Mouse (Mus musculus): ENCODE data around the gene Ms4a1. TPM values are rescaled to one million over a fixed set of nuclear protein-coding genes. Genes with fewer than 3 reads are reported as not detected.

The Ms4a1 gene
- polyA plus RNA-seq (2017; shearing (Covaris generic)): 1 to 10 TPM; 4.1 to 7.3 TPM

GRCm38 (mm10) chr19:11266052-11266845 lies at the start of gene Ms4a1:
Gene Ms4a1, minus strand, starts transcription at chr19:11266241.

GRCm38 (mm10) chr19:11314354-11314753 lies 48.3 kb upstream of the Ms4a1 start, which contains the start of gene Ms4a14:
Gene Ms4a14, minus strand, starts transcription at chr19:11314454.

GRCm38 (mm10) chr19:11283773-11284172 lies 17.7 kb upstream of the Ms4a1 start, which contains the start of gene Ms4a5:
Gene Ms4a5, minus strand, starts transcription at chr19:11283873.

GRCm38 (mm10) chr19:11232348-11232747 lies 33.7 kb downstream of the Ms4a1 start, which contains the start of gene Ms4a12:
Gene Ms4a12, minus strand, starts transcription at chr19:11232448.

Other genes with a start within 250 kb of the Ms4a1 start
- gene Ms4a18, start 248.2 kb downstream of the Ms4a1 start, polyA plus RNA-seq (2017; shearing (Covaris generic)): not detected
- 1 to 10 TPM in 1 of 2 experiments, under 1 TPM in 1; 0.18 to 5.1 TPM for gene Ms4a8a, start 185.1 kb downstream of the Ms4a1 start, polyA plus RNA-seq (2017; shearing (Covaris generic))
- not detected for gene 1700017D01Rik, start 135.4 kb downstream of the Ms4a1 start, polyA plus RNA-seq (2017; shearing (Covaris generic))
- gene 1700025F22Rik, start 100.9 kb downstream of the Ms4a1 start, polyA plus RNA-seq (2017; shearing (Covaris generic)): not detected
- not detected for gene Ms4a13, start 69.5 kb downstream of the Ms4a1 start, polyA plus RNA-seq (2017; shearing (Covaris generic))
- not detected for gene Ms4a12, start 33.8 kb downstream of the Ms4a1 start, polyA plus RNA-seq (2017; shearing (Covaris generic))
- gene Ms4a5, start 17.6 kb upstream of the Ms4a1 start, polyA plus RNA-seq (2017; shearing (Covaris generic)): not detected
- under 1 TPM in 1 of 2 experiments, not detected in 1; 0.28 TPM for gene Ms4a14, start 48.2 kb upstream of the Ms4a1 start, polyA plus RNA-seq (2017; shearing (Covaris generic))
- 1 to 10 TPM in 1 of 2 experiments, under 1 TPM in 1; 0.95 to 4.4 TPM for gene Ms4a7, start 69.9 kb upstream of the Ms4a1 start, polyA plus RNA-seq (2017; shearing (Covaris generic))
- gene Ms4a4a, start 109.3 kb upstream of the Ms4a1 start, polyA plus RNA-seq (2017; shearing (Covaris generic)): 1 to 10 TPM in 1 of 2 experiments, under 1 TPM in 1; 0.72 to 6.9 TPM
- 100 to 1,000 TPM in 1 of 2 experiments, 10 to 100 TPM in 1; 39.1 to 113 TPM for gene Ms4a4c, start 138.5 kb upstream of the Ms4a1 start, polyA plus RNA-seq (2017; shearing (Covaris generic))
- 1,000 to 10,000 TPM; 3,085 to 3,790 TPM for gene Ms4a4b, start 177.3 kb upstream of the Ms4a1 start, polyA plus RNA-seq (2017; shearing (Covaris generic))
- 1 to 10 TPM; 9.0 to 9.1 TPM for gene Ms4a6c, start 203.1 kb upstream of the Ms4a1 start, polyA plus RNA-seq (2017; shearing (Covaris generic))
- 100 to 1,000 TPM; 283 to 529 TPM for gene Gm8369, start 219.7 kb upstream of the Ms4a1 start, polyA plus RNA-seq (2017; shearing (Covaris generic))

Measured in activated CD4-positive, CD25-positive, alpha-beta regulatory T cell (primary cell).